Mouse (Mus musculus) E14TG2a.4 (cell line): ENCODE results near the gene Myrfl.

Experiments
- H3K27me3 ChIP-seq: 2 replicates; pipeline ENCODE4 v1.6.1; 2014; ENCODE audit warnings: low read length, control low read depth; ENCODE audit not compliant: insufficient read depth
- H3K36me3 ChIP-seq: 2 replicates; pipeline ENCODE4 v1.6.1; 2014; ENCODE audit warnings: low read length, control low read depth; ENCODE audit not compliant: insufficient read depth
- H3K4me1 ChIP-seq: replicated peaks from 2 replicates; pipeline ENCODE4 v1.6.1; 2014; ENCODE audit warnings: low read depth, low read length, control low read depth
- H3K4me3 ChIP-seq: replicated peaks from 2 replicates; pipeline ENCODE4 v1.5.1; 2014; ENCODE audit warnings: mild to moderate bottlenecking, low read length
- H3K9me3 ChIP-seq: 2 replicates; pipeline ENCODE4 v1.6.1; 2014; ENCODE audit warnings: low read length, control low read depth
- CTCF ChIP-seq: conservative IDR thresholded peaks from 2 replicates; pipeline ENCODE4 v1.5.1; 2014; ENCODE audit warnings: low read length
- NANOG ChIP-seq: IDR thresholded peaks from 2 replicates; pipeline ENCODE4 v1.6.1; 2014; ENCODE audit warnings: borderline replicate concordance, low read length, mixed read lengths
- POU5F1 ChIP-seq: IDR thresholded peaks from 2 replicates; pipeline ENCODE4 v1.6.1; 2014; ENCODE audit warnings: low read length, borderline replicate concordance

The Myrfl gene

GRCm38 (mm10) chr10:116919368-116920317, 22.9 kb upstream of the Myrfl start:
- peaks cover 71% of the 10 kb centered on the region for H3K36me3 ChIP-seq
- H3K4me3 ChIP-seq: no peak overlapping the region
- H3K4me1 ChIP-seq: peaks cover 47% of the 10 kb centered on the region
- no peak for TF ChIP-seq POU5F1
- no peak for TF ChIP-seq NANOG
- TF ChIP-seq CTCF: no peak
- no peaks in the 10 kb centered on the region for H3K9me3 ChIP-seq
- H3K27me3 ChIP-seq: peaks cover 4% of the 10 kb centered on the region; the same call in 1 of the 2 replicates

- H3K27me3 ChIP-seq: no peaks in the 10 kb centered on the region
- peaks cover 66% of the 10 kb centered on the region for H3K36me3 ChIP-seq
- no peak overlapping the region for H3K4me3 ChIP-seq
- no peaks in the 10 kb centered on the region for H3K9me3 ChIP-seq
- TF ChIP-seq CTCF (no peak), POU5F1 (no peak), NANOG (no peak)
- peaks cover 45% of the 10 kb centered on the region for H3K4me1 ChIP-seq
These were observed 19.9 kb upstream of the Myrfl start for GRCm38 (mm10) chr10:116916581-116916980.

- H3K27me3 ChIP-seq: no peaks in the 10 kb centered on the region
- peaks cover 45% of the 10 kb centered on the region for H3K4me1 ChIP-seq
- no peak overlapping the region for H3K4me3 ChIP-seq
- no peaks in the 10 kb centered on the region for H3K9me3 ChIP-seq
- H3K36me3 ChIP-seq: peaks cover 76% of the 10 kb centered on the region
- TF ChIP-seq NANOG (no peak), CTCF (no peak), POU5F1 (no peak)
These were observed 18.6 kb upstream of the Myrfl start for GRCm38 (mm10) chr10:116915286-116915685.

GRCm38 (mm10) chr10:116914586-116914985, 17.9 kb upstream of the Myrfl start:
- Histone ChIP-seq H3K4me1 (peaks cover 42% of the 10 kb centered on the region), H3K36me3 (peaks cover 78% of the 10 kb centered on the region), H3K4me3 (no peak overlapping the region), H3K9me3 (no peaks in the 10 kb centered on the region), H3K27me3 (no peaks in the 10 kb centered on the region)
- TF ChIP-seq NANOG (no peak), POU5F1 (no peak), CTCF (no peak)

GRCm38 (mm10) chr10:116913647-116914273, 17.0 kb upstream of the Myrfl start:
- H3K9me3 ChIP-seq: no peaks in the 10 kb centered on the region
- no peaks in the 10 kb centered on the region for H3K27me3 ChIP-seq
- H3K4me1 ChIP-seq: peaks cover 39% of the 10 kb centered on the region
- TF ChIP-seq NANOG: no peak
- TF ChIP-seq POU5F1: no peak
- no peak for TF ChIP-seq CTCF
- H3K4me3 ChIP-seq: no peak overlapping the region
- H3K36me3 ChIP-seq: peaks cover 79% of the 10 kb centered on the region

- no peaks in the 10 kb centered on the region for H3K9me3 ChIP-seq
- TF ChIP-seq POU5F1 (no peak), NANOG (no peak), CTCF (no peak)
- no peak overlapping the region for H3K4me3 ChIP-seq
- H3K27me3 ChIP-seq: no peaks in the 10 kb centered on the region
- peaks cover 79% of the 10 kb centered on the region for H3K36me3 ChIP-seq
- H3K4me1 ChIP-seq: peaks cover 39% of the 10 kb centered on the region
These were observed 16.1 kb upstream of the Myrfl start for GRCm38 (mm10) chr10:116912850-116913249.

- TF ChIP-seq NANOG: no peak
- Histone ChIP-seq H3K4me3 (no peak overlapping the region), H3K36me3 (peaks cover 72% of the 10 kb centered on the region), H3K9me3 (no peaks in the 10 kb centered on the region), H3K4me1 (peaks cover 40% of the 10 kb centered on the region), H3K27me3 (no peaks in the 10 kb centered on the region)
These were observed 12.4 kb upstream of the Myrfl start for GRCm38 (mm10) chr10:116908901-116909642.

GRCm38 (mm10) chr10:116906794-116907193, 10.1 kb upstream of the Myrfl start:
- TF ChIP-seq NANOG (no peak), POU5F1 (no peak), CTCF (no peak)
- Histone ChIP-seq H3K9me3 (no peaks in the 10 kb centered on the region), H3K4me1 (peaks cover 19% of the 10 kb centered on the region), H3K4me3 (no peak overlapping the region), H3K27me3 (no peaks in the 10 kb centered on the region), H3K36me3 (peaks cover 64% of the 10 kb centered on the region)
